Mouse (Mus musculus) kidney, postnatal 0 days (tissue): ENCODE measurements around the gene Cyth3. TPM values are rescaled to one million over a fixed set of nuclear protein-coding genes. Genes with fewer than 3 reads are reported as not detected.
A peak's percentile ranks its signal among the peaks of the same experiment; 100 is the strongest.

Experiments
- ATAC-seq: fragments of 200-750 bp; cut with Nextera tagmentation; replicated peaks from 2 replicates; pipeline ENCODE4 v1.8.0; 2017; ENCODE audit warnings: low read depth, moderate number of reproducible peaks, moderate TSS enrichment, moderate library complexity; ENCODE audit not compliant: low FRiP score
- DNase-seq: peaks from one replicate; pipeline ENCODE4 v3.0.0-alpha.2; 2016; ENCODE audit warnings: low spot score
- H3K27ac ChIP-seq: fragments of 300-500 bp; sonication (generic); 2 replicates; pipeline ENCODE4 v1.5.1; 2014; ENCODE audit warnings: mild to moderate bottlenecking
- H3K27me3 ChIP-seq: fragments of 300-500 bp; sonication (generic); 2 replicates; pipeline ENCODE4 v1.6.1; 2014; ENCODE audit warnings: low read length, mixed read lengths; ENCODE audit not compliant: insufficient read depth
- H3K36me3 ChIP-seq: fragments of 300-500 bp; sonication (generic); 2 replicates; pipeline ENCODE4 v1.6.1; 2014; ENCODE audit warnings: low read length, mixed read lengths; ENCODE audit not compliant: insufficient read depth
- H3K4me1 ChIP-seq: fragments of 300-500 bp; sonication (generic); replicated peaks from 2 replicates; pipeline ENCODE4 v1.6.1; 2014; ENCODE audit warnings: antibody characterized with exemption, low read length, mixed read lengths; ENCODE audit not compliant: insufficient read depth
- H3K4me2 ChIP-seq: fragments of 300-500 bp; sonication (generic); 2 replicates; pipeline ENCODE4 v1.6.1; 2014; ENCODE audit warnings: mild to moderate bottlenecking, low read length, moderate library complexity, mixed read lengths
- H3K4me3 ChIP-seq: fragments of 300-500 bp; sonication (generic); replicated peaks from 2 replicates; pipeline ENCODE4 v1.5.1; 2014; ENCODE audit warnings: low read depth, low read length
- H3K9ac ChIP-seq: fragments of 300-500 bp; sonication (generic); 2 replicates; pipeline ENCODE4 v1.6.1; 2014; ENCODE audit warnings: low read depth, low read length
- H3K9me3 ChIP-seq: fragments of 300-500 bp; sonication (generic); replicated peaks from 2 replicates; pipeline ENCODE4 v1.6.1; 2016; ENCODE audit warnings: low read length, inconsistent platforms, mixed read lengths
- CTCF ChIP-seq: IDR thresholded peaks from 2 replicates; pipeline ENCODE4 v1.5.1; 2016; ENCODE audit warnings: antibody characterized with exemption, low read depth, mild to moderate bottlenecking, moderate library complexity
- WGBS: fragments of 180-500 bp; shearing (Covaris S2); extraction: QIAGEN DNeasy Blood & Tissue Kit; methylation state at CpG from one replicate; pipeline ENCODE4 v1.1.7; 2014; 5-methylcytosine and 5-hydroxymethylcytosine counted together
- polyA plus RNA-seq: library from polyadenylated mRNA; unstranded; fragments of >200 nt; fragmentation: Nextera tagmentation; extraction: Ambion mirVana; gene quantifications from 2 replicates; pipeline ENCODE4 v1.2.1, GENCODE M21; 2015

Gene Cyth3
- polyA plus RNA-seq, 1 experiment from 2014 or later = 74.3 TPM

- Histone ChIP-seq H3K9ac (no peak overlapping the region), H3K36me3 (peaks cover 55% of the 10 kb centered on the region), H3K9me3 (no peaks in the 10 kb centered on the region), H3K4me3 (no peak overlapping the region), H3K4me2 (no peak overlapping the region), H3K27ac (no peak overlapping the region), H3K4me1 (no peaks in the 10 kb centered on the region), H3K27me3 (no peaks in the 10 kb centered on the region)
- 89% methylated on average over 5 of the region's 5 CpGs for WGBS
- DNase-seq (no peak), ATAC-seq (no peak)
- TF ChIP-seq CTCF = no peak
Observed at GRCm38 (mm10) chr5:143700247-143700646, 78.0 kb downstream of the Cyth3 start.

GRCm38 (mm10) chr5:143701074-143701473 lies 78.8 kb downstream of the Cyth3 start:
- no peak overlapping the region for H3K9ac ChIP-seq
- H3K9me3 ChIP-seq = no peaks in the 10 kb centered on the region
- H3K36me3 ChIP-seq = peaks cover 52% of the 10 kb centered on the region
- no peak for TF ChIP-seq CTCF
- no peaks in the 10 kb centered on the region for H3K4me1 ChIP-seq
- ATAC-seq (no peak), DNase-seq (no peak)
- no peaks in the 10 kb centered on the region for H3K27me3 ChIP-seq
- 92% methylated on average over 10 of the region's 10 CpGs for WGBS
- no peak overlapping the region for H3K27ac ChIP-seq
- H3K4me2 ChIP-seq = no peak overlapping the region
- H3K4me3 ChIP-seq = no peak overlapping the region

DNA sequence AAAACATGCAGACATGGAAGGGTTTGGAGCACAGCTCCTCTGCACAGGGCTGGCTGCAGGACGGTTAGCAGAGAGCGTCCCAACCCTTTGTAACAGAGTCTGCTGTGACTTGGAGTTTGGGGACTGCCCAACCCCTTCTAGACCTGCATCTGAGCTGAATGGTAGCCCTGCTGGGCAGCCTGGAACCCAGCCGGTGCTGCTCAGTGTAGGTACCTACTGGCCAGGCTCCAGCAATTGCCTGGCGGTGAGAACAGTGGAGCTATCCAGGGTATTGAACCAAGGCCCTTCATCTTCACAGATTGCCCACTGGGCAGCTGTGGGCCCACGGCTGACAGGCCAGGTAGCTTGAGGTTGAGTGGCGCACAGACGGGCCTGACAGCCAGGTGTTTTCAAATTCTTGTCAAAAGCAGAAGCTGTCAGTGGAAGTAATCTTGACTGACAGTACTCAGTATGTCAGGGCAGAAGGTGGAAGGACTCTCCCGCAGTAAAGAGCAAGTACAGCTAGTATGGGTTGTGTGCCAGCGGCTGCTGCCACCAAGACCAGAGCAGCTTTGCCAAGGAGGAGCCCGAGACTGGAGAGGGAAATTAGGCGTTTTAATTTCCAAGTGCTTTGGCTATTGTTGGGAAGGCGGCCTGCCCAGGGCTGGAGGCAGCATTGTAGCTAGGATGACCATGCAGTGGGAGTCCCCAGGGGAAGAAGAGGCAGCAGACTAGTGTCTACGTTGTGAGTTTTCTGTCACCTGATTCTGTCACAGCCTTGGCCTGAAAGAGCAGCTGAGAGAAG lies 82.8 kb downstream of the Cyth3 start:
- H3K27ac ChIP-seq = no peak overlapping the region
- no peak overlapping the region for H3K4me2 ChIP-seq
- ATAC-seq (no peak), DNase-seq (no peak)
- H3K4me3 ChIP-seq = no peak overlapping the region
- H3K36me3 ChIP-seq = peaks cover 66% of the 10 kb centered on the region
- no peaks in the 10 kb centered on the region for H3K27me3 ChIP-seq
- TF ChIP-seq CTCF = no peak
- 80% methylated on average over 13 of the region's 13 CpGs for WGBS
- H3K4me1 ChIP-seq = no peaks in the 10 kb centered on the region
- H3K9me3 ChIP-seq = no peaks in the 10 kb centered on the region
- no peak overlapping the region for H3K9ac ChIP-seq

GRCm38 (mm10) chr5:143705659-143705982 lies 83.4 kb downstream of the Cyth3 start:
- TF ChIP-seq CTCF = no peak
- DNase-seq (no peak), ATAC-seq (no peak)
- WGBS = 33% methylated on average over 1 of the region's 1 CpGs
- Histone ChIP-seq H3K4me2 (no peak overlapping the region), H3K27me3 (no peaks in the 10 kb centered on the region), H3K9me3 (no peaks in the 10 kb centered on the region), H3K4me1 (no peaks in the 10 kb centered on the region), H3K4me3 (no peak overlapping the region), H3K9ac (no peak overlapping the region), H3K36me3 (peaks cover 64% of the 10 kb centered on the region), H3K27ac (0 out of 2 replicates have a peak overlapping the region, but pooled peaks have one; percentile 52)

DNA sequence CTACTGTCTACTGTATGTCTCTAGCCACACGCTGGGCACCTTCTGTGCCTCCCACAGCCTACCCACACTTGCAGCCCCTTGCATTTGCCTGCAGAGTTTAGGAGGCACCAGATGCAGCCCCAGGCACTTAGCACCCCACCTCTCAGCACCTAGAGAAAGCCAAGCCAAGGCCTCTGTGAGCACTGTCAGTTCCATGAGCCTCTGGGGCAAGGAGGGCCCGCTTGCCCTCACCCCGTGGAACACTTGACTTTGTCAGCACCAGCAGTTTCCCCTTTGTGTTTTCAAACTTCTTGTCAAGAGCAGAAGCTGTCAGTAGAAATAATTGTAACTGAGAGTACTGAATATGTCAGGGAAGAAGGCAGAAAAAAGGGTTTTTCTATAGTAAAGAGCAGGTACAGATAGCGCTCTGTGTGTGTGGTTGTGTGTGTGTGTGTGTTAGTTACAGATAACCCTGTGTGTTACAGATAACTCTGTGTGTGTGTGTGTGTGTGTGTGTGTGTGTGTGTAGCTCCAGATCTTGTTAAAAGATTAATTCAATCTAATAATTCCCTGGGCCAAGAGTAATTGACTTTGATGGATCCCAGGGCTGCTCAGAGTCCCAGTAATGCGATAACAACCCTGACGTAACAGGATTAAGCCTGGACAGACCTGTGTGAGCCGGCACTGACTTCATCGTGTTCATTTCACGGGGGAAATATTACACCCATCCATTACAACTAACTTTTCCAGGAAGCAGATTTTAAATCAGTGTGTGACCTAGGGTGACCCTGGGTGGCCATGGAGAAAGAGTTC lies 84.0 kb downstream of the Cyth3 start:
- TF ChIP-seq CTCF = no peak
- WGBS = 62% methylated on average over 9 of the region's 9 CpGs
- H3K27ac ChIP-seq = peak overlapping the region; percentile 52; the same call in 1 of the 2 replicates
- no peak for ATAC-seq
- H3K4me3 ChIP-seq = no peak overlapping the region
- no peak overlapping the region for H3K4me2 ChIP-seq
- no peaks in the 10 kb centered on the region for H3K27me3 ChIP-seq
- H3K36me3 ChIP-seq = peaks cover 63% of the 10 kb centered on the region
- no peak overlapping the region for H3K9ac ChIP-seq
- DNase-seq = no peak
- no peaks in the 10 kb centered on the region for H3K4me1 ChIP-seq
- H3K9me3 ChIP-seq = no peaks in the 10 kb centered on the region

DNA sequence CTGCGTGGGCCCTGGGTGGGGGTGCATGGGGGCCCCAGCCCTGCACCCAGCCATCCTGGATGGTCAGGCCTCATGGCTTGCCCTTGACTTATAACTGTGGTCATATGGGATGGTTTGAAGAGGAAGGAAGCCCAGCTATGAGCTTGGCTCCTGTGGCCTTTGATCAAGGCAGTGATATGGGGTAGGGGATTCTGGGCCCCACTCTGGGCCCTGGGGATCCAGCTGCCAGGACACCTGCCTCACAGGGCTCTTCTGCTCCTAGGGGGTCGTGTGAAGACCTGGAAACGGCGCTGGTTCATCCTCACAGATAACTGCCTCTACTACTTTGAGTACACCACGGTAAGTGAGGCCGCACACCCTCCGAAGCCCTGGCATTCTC lies 84.6 kb downstream of the Cyth3 start:
- Histone ChIP-seq H3K27ac (no peak overlapping the region), H3K36me3 (peaks cover 60% of the 10 kb centered on the region), H3K4me3 (no peak overlapping the region), H3K27me3 (no peaks in the 10 kb centered on the region), H3K9ac (no peak overlapping the region), H3K4me2 (no peak overlapping the region), H3K4me1 (no peaks in the 10 kb centered on the region), H3K9me3 (no peaks in the 10 kb centered on the region)
- WGBS = 86% methylated on average over 7 of the region's 7 CpGs
- ATAC-seq = no peak
- DNase-seq = no peak
- no peak for TF ChIP-seq CTCF
